Mouse (Mus musculus): Measurements from ENCODE around the gene Thsd4.

DNA sequence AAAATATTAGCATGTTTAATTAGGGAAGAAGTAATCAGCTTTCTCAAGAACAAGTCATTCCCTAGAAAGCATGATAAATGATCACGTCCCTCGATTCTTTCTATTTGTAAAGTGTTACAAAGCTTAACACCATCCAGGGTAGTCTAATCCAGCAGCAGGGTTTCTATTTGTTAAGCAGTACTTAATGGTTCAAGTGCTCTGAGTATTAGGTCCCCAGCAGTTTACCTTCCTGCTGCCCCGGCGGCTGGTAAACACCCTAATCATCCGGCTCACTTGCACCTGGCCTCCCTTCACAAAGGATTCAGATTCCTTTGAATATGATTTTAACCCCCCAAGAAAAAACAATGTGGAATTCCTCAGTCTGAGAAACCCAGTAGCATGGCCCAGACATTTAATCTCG, 326.9 kb downstream of the Thsd4 start:
- TF ChIP-seq GATA1 (IDR thresholded peaks at IDR 0.05; ENCODE audit: borderline replicate concordance, low read length) = no peak
- TF ChIP-seq FLI1 (IDR thresholded peaks at IDR 0.05; ENCODE audit: low read length) = no peak
